Mouse (Mus musculus): Measurements from ENCODE around the gene Nme7.

GRCm38 (mm10) chr1:164389743-164390142, 85.8 kb downstream of the Nme7 start:
- TF ChIP-seq CTCF (IDR thresholded peaks at IDR 0.05; ENCODE audit: low read depth) (no peak), EP300 (IDR thresholded peaks at IDR 0.05; ENCODE audit: low read depth) (no peak)
